Mouse (Mus musculus) kidney, adult 2 months (tissue): ENCODE data around the gene Wdr26.

Experiments
- CTCF ChIP-seq: fragments of 200-500 bp; conservative IDR thresholded peaks from 2 replicates; pipeline ENCODE4 v1.5.1; 2011; ENCODE audit warnings: low read depth, mild to moderate bottlenecking, control low read depth, low read length, moderate library complexity, mixed read lengths; ENCODE audit not compliant: insufficient read depth, insufficient read length
- POLR2A ChIP-seq: fragments of 200-500 bp; IDR thresholded peaks from one replicate; pipeline ENCODE4 v1.6.1; 2011; ENCODE audit warnings: low read depth, low read length, control low read depth

GRCm38 (mm10) chr1:181260422-181260821, 48.6 kb upstream of the Wdr26 start:
- TF ChIP-seq CTCF (no peak), POLR2A (no peak)
